Mouse (Mus musculus) liver, embryonic 16.5 days (tissue): ENCODE results near the gene Aldh8a1. TPM values are rescaled to one million over a fixed set of nuclear protein-coding genes. Genes with fewer than 3 reads are reported as not detected.
"Not testable (repeated sequence)": the region's sequence is repeated elsewhere in the genome, so short reads cannot be mapped to it uniquely, and the experiment has no call there.

Experiments
- ATAC-seq: fragments of 200-750 bp; cut with Nextera tagmentation; 2 replicates; pipeline ENCODE4 v1.8.0; 2017; ENCODE audit warnings: low read depth, mild to moderate bottlenecking, moderate number of reproducible peaks, moderate library complexity
- H3K27ac ChIP-seq: fragments of 300-500 bp; sonication (generic); 2 replicates; pipeline ENCODE4 v1.5.1; 2014; ENCODE audit warnings: mild to moderate bottlenecking, low read length
- H3K27me3 ChIP-seq: fragments of 300-500 bp; sonication (generic); 2 replicates; pipeline ENCODE4 v1.6.1; 2014; ENCODE audit warnings: low read depth, low read length, mixed read lengths; ENCODE audit not compliant: control insufficient read depth, insufficient read depth
- H3K36me3 ChIP-seq: fragments of 300-500 bp; sonication (generic); 2 replicates; pipeline ENCODE4 v1.6.1; 2014; ENCODE audit warnings: mild to moderate bottlenecking; ENCODE audit not compliant: control insufficient read depth, insufficient read depth
- H3K4me1 ChIP-seq: fragments of 300-500 bp; sonication (generic); 2 replicates; pipeline ENCODE4 v1.6.1; 2014; ENCODE audit warnings: low read depth, low read length, mixed read lengths; ENCODE audit not compliant: control insufficient read depth
- H3K4me2 ChIP-seq: fragments of 300-500 bp; sonication (generic); 2 replicates; pipeline ENCODE4 v1.6.1; 2014; ENCODE audit warnings: low read depth, low read length, mixed read lengths
- H3K4me3 ChIP-seq: fragments of 300-500 bp; sonication (generic); 2 replicates; pipeline ENCODE4 v1.5.1; 2014; ENCODE audit warnings: low read depth, mild to moderate bottlenecking, low read length
- H3K9ac ChIP-seq: fragments of 300-500 bp; sonication (generic); 2 replicates; pipeline ENCODE4 v1.6.1; 2014; ENCODE audit warnings: low read depth, low read length
- H3K9me3 ChIP-seq: fragments of 300-500 bp; sonication (generic); replicated peaks from 2 replicates; pipeline ENCODE4 v1.6.1; 2016; ENCODE audit warnings: low read length; ENCODE audit not compliant: control insufficient read depth
- whole genome bisulfite sequencing: fragments of 180-500 bp; shearing (Covaris S2); extraction: QIAGEN DNeasy Blood & Tissue Kit; methylation state at CpG from one replicate; pipeline ENCODE4 v1.1.7; 2014; ENCODE audit not compliant: insufficient replicate concordance; 5-methylcytosine and 5-hydroxymethylcytosine counted together
- polyA plus RNA-seq: library from polyadenylated mRNA; unstranded; fragments of >200 nt; fragmentation: Nextera tagmentation; extraction: Ambion mirVana; gene quantifications from 2 replicates; pipeline ENCODE4 v1.2.1, GENCODE M21; 2015

The Aldh8a1 gene
- polyA plus RNA-seq, 1 experiment from 2014 or later: 48.6 TPM

GRCm38 (mm10) chr10:21385111-21385663 is 8.1 kb downstream of the Aldh8a1 start:
- no peak overlapping the region for H3K4me2 ChIP-seq
- H3K27me3 ChIP-seq: no peaks in the 10 kb centered on the region
- no peaks in the 10 kb centered on the region for H3K9me3 ChIP-seq
- H3K4me3 ChIP-seq: no peak overlapping the region
- H3K27ac ChIP-seq: no peak overlapping the region
- no peaks in the 10 kb centered on the region; the same call in 1 of the 2 replicates for H3K36me3 ChIP-seq
- no peaks in the 10 kb centered on the region for H3K4me1 ChIP-seq
- ATAC-seq: no peak
- no peak overlapping the region for H3K9ac ChIP-seq
- 13% methylated on average over 3 of the region's 3 CpGs for WGBS

DNA sequence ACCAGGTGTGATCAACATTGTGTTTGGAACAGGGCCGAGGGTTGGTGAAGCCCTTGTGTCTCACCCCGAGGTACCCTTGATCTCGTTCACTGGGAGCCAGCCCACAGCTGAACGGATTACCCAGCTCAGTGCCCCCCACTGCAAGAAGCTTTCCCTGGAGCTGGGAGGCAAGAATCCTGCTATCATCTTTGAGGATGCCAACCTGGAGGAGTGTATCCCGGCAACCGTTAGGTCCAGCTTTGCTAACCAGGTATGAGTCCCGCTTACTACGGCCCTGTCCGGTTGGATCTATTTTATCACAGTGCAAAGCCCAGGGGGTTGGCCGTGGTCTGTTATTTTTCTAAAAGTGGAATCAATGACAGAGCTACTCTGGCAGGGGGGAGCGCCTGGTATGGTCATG is 12.0 kb downstream of the Aldh8a1 start:
- H3K27ac ChIP-seq: no peak overlapping the region
- no peaks in the 10 kb centered on the region; the same call in 1 of the 2 replicates for H3K36me3 ChIP-seq
- no peak overlapping the region for H3K9ac ChIP-seq
- ATAC-seq: no peak
- no peaks in the 10 kb centered on the region for H3K27me3 ChIP-seq
- H3K4me1 ChIP-seq: no peaks in the 10 kb centered on the region
- no peak overlapping the region for H3K4me3 ChIP-seq
- no peak overlapping the region for H3K4me2 ChIP-seq
- WGBS: 84% methylated on average over 11 of the region's 11 CpGs
- no peaks in the 10 kb centered on the region for H3K9me3 ChIP-seq

- Histone ChIP-seq H3K27me3 (no peaks in the 10 kb centered on the region), H3K9ac (no peak overlapping the region), H3K4me3 (no peak overlapping the region), H3K4me1 (no peaks in the 10 kb centered on the region), H3K36me3 (no peaks in the 10 kb centered on the region; the same call in 1 of the 2 replicates), H3K4me2 (no peak overlapping the region), H3K27ac (no peak overlapping the region), H3K9me3 (no peaks in the 10 kb centered on the region)
- ATAC-seq: no peak
- WGBS: 70% methylated on average over 4 of the region's 4 CpGs
Observed at GRCm38 (mm10) chr10:21390440-21390839, 13.3 kb downstream of the Aldh8a1 start.

DNA sequence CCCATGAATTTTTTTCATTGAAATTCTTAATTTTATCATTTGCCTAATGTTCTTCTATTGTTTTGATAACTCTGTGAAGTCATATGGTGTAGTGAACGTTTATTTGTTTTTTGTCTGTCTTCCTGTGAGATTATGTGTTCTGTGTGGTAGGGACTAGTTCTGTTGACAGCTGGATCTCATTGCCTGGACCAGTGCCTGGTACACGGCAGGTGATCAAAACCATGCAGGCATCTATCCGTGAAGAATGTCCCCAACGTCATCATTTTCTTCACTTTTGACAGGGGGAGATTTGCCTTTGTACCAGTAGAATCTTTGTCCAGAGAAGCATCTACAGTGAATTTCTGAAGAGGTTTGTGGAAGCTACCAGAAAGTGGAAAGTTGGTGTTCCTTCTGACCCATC is 14.2 kb downstream of the Aldh8a1 start:
- no peak overlapping the region for H3K4me2 ChIP-seq
- no peaks in the 10 kb centered on the region for H3K9me3 ChIP-seq
- no peaks in the 10 kb centered on the region for H3K27me3 ChIP-seq
- WGBS: 54% methylated on average over 4 of the region's 4 CpGs
- H3K36me3 ChIP-seq: no peaks in the 10 kb centered on the region; the same call in 1 of the 2 replicates
- no peak overlapping the region for H3K9ac ChIP-seq
- no peak overlapping the region for H3K4me3 ChIP-seq
- H3K27ac ChIP-seq: no peak overlapping the region
- no peak for ATAC-seq
- no peaks in the 10 kb centered on the region for H3K4me1 ChIP-seq

GRCm38 (mm10) chr10:21393390-21393789 is 16.3 kb downstream of the Aldh8a1 start:
- no peak for ATAC-seq
- no peak overlapping the region for H3K9ac ChIP-seq
- no peaks in the 10 kb centered on the region for H3K36me3 ChIP-seq
- H3K27ac ChIP-seq: no peak overlapping the region
- no peak overlapping the region for H3K4me3 ChIP-seq
- no peak overlapping the region for H3K4me2 ChIP-seq
- H3K4me1 ChIP-seq: no peaks in the 10 kb centered on the region
- H3K27me3 ChIP-seq: no peaks in the 10 kb centered on the region
- no peaks in the 10 kb centered on the region for H3K9me3 ChIP-seq
- WGBS: 42% methylated on average over 2 of the region's 2 CpGs

GRCm38 (mm10) chr10:21395426-21396139 is 18.5 kb downstream of the Aldh8a1 start:
- no peak overlapping the region for H3K27ac ChIP-seq
- WGBS: 38% methylated on average over 14 of the region's 14 CpGs
- H3K4me1 ChIP-seq: no peaks in the 10 kb centered on the region
- no peak overlapping the region for H3K4me3 ChIP-seq
- H3K9ac ChIP-seq: no peak overlapping the region
- H3K27me3 ChIP-seq: no peaks in the 10 kb centered on the region
- no peaks in the 10 kb centered on the region for H3K9me3 ChIP-seq
- peak; percentile 58; the same call in 1 of the 2 replicates for ATAC-seq
- H3K36me3 ChIP-seq: no peaks in the 10 kb centered on the region
- H3K4me2 ChIP-seq: no peak overlapping the region

DNA sequence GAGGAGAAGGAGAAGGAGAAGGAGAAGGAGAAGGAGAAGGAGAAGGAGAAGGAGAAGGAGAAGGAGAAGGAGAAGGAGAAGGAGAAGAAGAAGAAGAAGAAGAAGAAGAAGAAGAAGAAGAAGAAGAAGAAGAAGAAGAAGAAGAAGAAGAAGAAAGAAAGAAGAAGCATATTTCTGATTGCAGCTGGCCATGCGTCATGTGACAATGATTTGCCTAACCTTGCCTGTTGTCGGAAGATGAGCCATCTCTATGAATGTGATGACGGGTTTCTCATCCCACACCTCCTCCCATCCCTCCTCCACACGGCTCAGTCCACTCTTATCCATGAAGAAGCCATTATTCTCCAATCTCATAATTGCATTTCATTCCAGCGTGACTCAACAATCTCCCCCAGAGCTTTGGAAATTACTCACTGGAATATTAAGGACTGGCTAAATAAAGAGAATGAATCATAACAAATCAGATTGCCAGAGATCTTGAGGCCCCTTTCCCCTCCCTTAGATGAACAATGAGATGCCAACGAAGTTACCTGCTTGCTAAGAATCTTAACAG is 21.9 kb downstream of the Aldh8a1 start:
- 63% methylated on average over 6 of the region's 6 CpGs for WGBS
- H3K4me3 ChIP-seq, H3K4me1 ChIP-seq, H3K4me2 ChIP-seq, H3K27ac ChIP-seq, H3K9me3 ChIP-seq, H3K27me3 ChIP-seq, H3K36me3 ChIP-seq, H3K9ac ChIP-seq, ATAC-seq: not testable (repeated sequence)

GRCm38 (mm10) chr10:21399622-21400021 is 22.5 kb downstream of the Aldh8a1 start:
- no peaks in the 10 kb centered on the region for H3K9me3 ChIP-seq
- no peak overlapping the region for H3K4me2 ChIP-seq
- H3K4me1 ChIP-seq: no peaks in the 10 kb centered on the region
- WGBS: 50% methylated on average over 8 of the region's 8 CpGs
- H3K27me3 ChIP-seq: no peaks in the 10 kb centered on the region
- no peak overlapping the region for H3K9ac ChIP-seq
- ATAC-seq: no peak
- no peak overlapping the region for H3K4me3 ChIP-seq
- no peak overlapping the region for H3K27ac ChIP-seq
- no peaks in the 10 kb centered on the region for H3K36me3 ChIP-seq

GRCm38 (mm10) chr10:21400031-21400430 is 22.9 kb downstream of the Aldh8a1 start:
- Histone ChIP-seq H3K4me1 (no peaks in the 10 kb centered on the region), H3K27me3 (no peaks in the 10 kb centered on the region), H3K4me2 (no peak overlapping the region), H3K27ac (no peak overlapping the region), H3K9ac (no peak overlapping the region), H3K9me3 (no peaks in the 10 kb centered on the region), H3K36me3 (no peaks in the 10 kb centered on the region), H3K4me3 (no peak overlapping the region)
- 24% methylated on average over 7 of the region's 7 CpGs for WGBS
- ATAC-seq: peak; percentile 69
